Mouse (Mus musculus) erythroblast, embryonic 14.5 days (primary cell): Measurements from ENCODE around the gene Sgsm1.

Experiments used
- GATA1 ChIP-seq: IDR thresholded peaks from 2 replicates; pipeline ENCODE4 v1.6.1; 2012; ENCODE audit warnings: low read length, inconsistent platforms, mixed read lengths
- TAL1 ChIP-seq: IDR thresholded peaks from 3 replicates; pipeline ENCODE4 v1.6.1; 2012; ENCODE audit warnings: low read length, inconsistent platforms, mixed read lengths

DNA sequence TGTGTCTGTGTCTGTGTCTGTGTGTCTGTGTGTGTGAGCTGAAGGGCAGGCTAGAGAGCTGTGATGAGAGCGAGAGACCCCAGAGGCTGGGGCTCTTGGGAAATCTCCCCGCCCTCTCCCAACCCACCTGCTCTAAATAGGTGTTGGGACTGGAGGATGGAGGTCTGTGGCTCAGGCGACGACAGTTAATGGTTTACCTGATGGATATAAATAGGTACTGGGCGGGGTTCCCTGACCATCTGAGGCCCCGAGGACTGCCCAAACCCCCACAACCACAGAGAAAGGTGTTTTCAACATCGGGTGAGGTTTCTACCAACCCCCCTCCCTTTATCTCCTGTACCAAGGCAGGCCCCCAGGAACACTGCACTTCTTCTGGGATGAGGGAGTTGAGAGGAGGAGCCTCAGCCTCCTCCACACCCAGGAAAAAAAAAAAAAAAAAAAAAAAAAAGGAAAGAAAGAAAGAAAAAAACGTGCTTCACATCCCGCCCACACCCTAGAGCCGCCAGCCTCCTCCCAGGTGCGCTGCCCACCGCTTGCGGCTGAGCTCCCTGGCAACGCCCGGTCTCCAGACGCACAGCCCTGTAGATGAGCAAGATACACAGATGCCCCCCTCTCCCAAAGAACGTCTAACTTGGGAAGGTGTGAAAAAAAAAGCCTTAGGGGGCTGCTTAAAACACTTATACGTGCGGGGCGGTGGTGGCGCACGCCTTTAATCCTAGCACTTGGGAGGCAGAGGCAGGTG is 10.3 kb downstream of the Sgsm1 start:
- TF ChIP-seq GATA1 (no peak), TAL1 (no peak)
